Mouse (Mus musculus) myocyte (in vitro differentiated cells): ENCODE results near the gene Klhl40.

Experiments
- CEBPB ChIP-seq: IDR thresholded peaks from 2 replicates; pipeline ENCODE4 v1.6.1; 2011; ENCODE audit warnings: mild to moderate bottlenecking, moderate library complexity; ENCODE audit not compliant: poor library complexity, insufficient read depth, severe bottlenecking
- E2F4 ChIP-seq: IDR thresholded peaks from one replicate; pipeline ENCODE4 v1.6.1; 2011; ENCODE audit warnings: mild to moderate bottlenecking, control low read depth, moderate library complexity; ENCODE audit not compliant: insufficient read depth
- MAX ChIP-seq: IDR thresholded peaks from one replicate; pipeline ENCODE4 v1.6.1; 2011; ENCODE audit warnings: low read depth, mild to moderate bottlenecking, control low read depth
- MYOD1 ChIP-seq, 3 experiments: IDR thresholded peaks; one replicate each; pipeline ENCODE4 v1.6.1; 2011; ENCODE audit warnings: control low read depth in 2 of 3, low read depth in 2 of 3, mild to moderate bottlenecking in 2 of 3, moderate library complexity in 1 of 3; ENCODE audit not compliant: insufficient read length in 2 of 3, control insufficient read depth in 1 of 3
- POLR2A ChIP-seq: IDR thresholded peaks from one replicate; pipeline ENCODE4 v1.6.1; 2011; ENCODE audit warnings: low read depth, mild to moderate bottlenecking, control low read depth, moderate library complexity; ENCODE audit not compliant: insufficient read length
- POLR2AphosphoS2 ChIP-seq: IDR thresholded peaks from one replicate; pipeline ENCODE4 v1.6.1; 2011; ENCODE audit warnings: low read depth, control low read depth; ENCODE audit not compliant: insufficient read length
- REST ChIP-seq: IDR thresholded peaks from one replicate; pipeline ENCODE4 v1.6.1; 2011; ENCODE audit warnings: mild to moderate bottlenecking, control low read depth, moderate library complexity; ENCODE audit not compliant: insufficient read depth, insufficient read length
- TCF3 ChIP-seq: IDR thresholded peaks from one replicate; pipeline ENCODE4 v1.6.1; 2011; ENCODE audit warnings: low read depth, control low read depth; ENCODE audit not compliant: insufficient read length
- USF1 ChIP-seq: IDR thresholded peaks from one replicate; pipeline ENCODE4 v1.6.1; 2011; ENCODE audit warnings: low read depth, mild to moderate bottlenecking, control low read depth, moderate library complexity

DNA sequence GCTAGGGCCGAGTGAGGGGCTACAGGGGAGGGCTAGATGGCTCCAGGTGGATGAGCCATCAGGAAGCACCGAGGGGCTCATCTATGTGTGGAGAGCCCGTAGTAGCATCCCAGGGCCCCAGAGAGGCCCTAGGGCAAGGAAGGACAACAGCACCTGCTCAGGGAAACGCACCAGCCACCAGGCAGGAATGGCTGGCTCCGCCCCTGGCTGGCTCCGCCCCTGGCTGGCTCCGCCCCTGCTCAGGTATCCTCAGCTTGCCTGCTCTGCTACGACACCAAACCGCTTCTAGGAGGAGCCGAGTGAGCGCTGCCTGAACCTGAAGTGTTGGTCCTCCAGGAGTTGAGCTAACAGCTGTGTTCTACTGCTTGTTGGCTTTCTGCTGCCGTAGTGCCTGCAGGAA lies 20.3 kb downstream of the Klhl40 start:
- TF ChIP-seq E2F4 (no peak), POLR2A (no peak), MYOD1 (IDR thresholded peaks at IDR 0.05; ENCODE audit: control insufficient read depth in 1 of 3, insufficient read length in 2 of 3, low read depth in 2 of 3) (no peak), TCF3 (no peak), USF1 (no peak), MAX (no peak), POLR2AphosphoS2 (no peak), CEBPB (no peak), REST (no peak)
